Mouse (Mus musculus) stomach, embryonic 14.5 days (tissue): ENCODE results near the gene St8sia2. TPM values are rescaled to one million over a fixed set of nuclear protein-coding genes. Genes with fewer than 3 reads are reported as not detected.

ENCODE experiments used
- ATAC-seq: fragments of 200-750 bp; cut with Nextera tagmentation; 2 replicates; pipeline ENCODE4 v1.8.0; 2017; ENCODE audit warnings: low read depth, moderate TSS enrichment; ENCODE audit not compliant: insufficient number of reproducible peaks, insufficient read depth, low FRiP score
- H3K27ac ChIP-seq: fragments of 300-500 bp; sonication (generic); 2 replicates; pipeline ENCODE4 v1.5.1; 2014; ENCODE audit warnings: mild to moderate bottlenecking, low read length, moderate library complexity, mixed read lengths
- H3K27me3 ChIP-seq: fragments of 300-500 bp; sonication (generic); 2 replicates; pipeline ENCODE4 v1.6.1; 2014; ENCODE audit warnings: low read length, control low read depth, mixed read lengths; ENCODE audit not compliant: control insufficient read depth, insufficient read depth
- H3K36me3 ChIP-seq: fragments of 300-500 bp; sonication (generic); 2 replicates; pipeline ENCODE4 v1.6.1; 2014; ENCODE audit warnings: mild to moderate bottlenecking, control low read depth, low read length, moderate library complexity, mixed read lengths; ENCODE audit not compliant: control insufficient read depth, insufficient read depth
- H3K4me1 ChIP-seq: fragments of 300-500 bp; sonication (generic); 2 replicates; pipeline ENCODE4 v1.6.1; 2014; ENCODE audit warnings: low read length, control low read depth, mixed read lengths; ENCODE audit not compliant: control insufficient read depth, insufficient read depth
- H3K4me2 ChIP-seq: fragments of 300-500 bp; sonication (generic); replicated peaks from 2 replicates; pipeline ENCODE4 v1.6.1; 2014; ENCODE audit warnings: low read depth, low read length, control low read depth
- H3K4me3 ChIP-seq: fragments of 300-500 bp; sonication (generic); 2 replicates; pipeline ENCODE4 v1.5.1; 2014; ENCODE audit warnings: low read depth, low read length, control low read depth
- H3K9ac ChIP-seq: fragments of 300-500 bp; sonication (generic); replicated peaks from 2 replicates; pipeline ENCODE4 v1.6.1; 2014; ENCODE audit warnings: low read depth, mild to moderate bottlenecking, control low read depth, low read length, moderate library complexity, mixed read lengths
- H3K9me3 ChIP-seq: fragments of 300-500 bp; sonication (generic); 2 replicates; pipeline ENCODE4 v1.6.1; 2016; ENCODE audit warnings: low read depth, low read length, control low read depth; ENCODE audit not compliant: control insufficient read depth
- WGBS: fragments of 180-500 bp; shearing (Covaris S2); extraction: QIAGEN DNeasy Blood & Tissue Kit; methylation state at CpG from one replicate; pipeline ENCODE4 v1.1.7; 2014; 5-methylcytosine and 5-hydroxymethylcytosine counted together
- polyA plus RNA-seq: library from polyadenylated mRNA; unstranded; fragments of >200 nt; fragmentation: Nextera tagmentation; extraction: Ambion mirVana; gene quantifications from 2 replicates; pipeline ENCODE4 v1.2.1, GENCODE M21; 2014

St8sia2 gene
- polyA plus RNA-seq = 16.0 and 17.6 TPM in 2 replicates

GRCm38 (mm10) chr7:74013601-74014175 lies at the start of gene St8sia2:
Gene St8sia2, minus strand, starts transcription at chr7:74013690.
- Histone ChIP-seq H3K9ac (peak within 1 kb of the TSS; percentile 67), H3K4me3 (peak within 1 kb of the TSS; percentile 91), H3K9me3 (no peaks in the 10 kb centered on the region), H3K27me3 (0 out of 2 replicates have a peak, but pooled peaks cover 3% of the 10 kb centered on the region), H3K27ac (peak within 1 kb of the TSS; percentile 72), H3K4me1 (0 out of 2 replicates have a peak, but pooled peaks cover 4% of the 10 kb centered on the region), H3K36me3 (no peaks in the 10 kb centered on the region), H3K4me2 (peak within 1 kb of the TSS; percentile 68)
- ATAC-seq = peak; percentile 81
- under 1% methylated on average over 39 of the region's 42 CpGs for WGBS

- Histone ChIP-seq H3K4me3 (no peak overlapping the region), H3K36me3 (no peaks in the 10 kb centered on the region), H3K9ac (no peak overlapping the region), H3K4me1 (peaks cover 3% of the 10 kb centered on the region; the same call in 1 of the 2 replicates), H3K27me3 (no peaks in the 10 kb centered on the region), H3K27ac (no peak overlapping the region), H3K9me3 (no peaks in the 10 kb centered on the region), H3K4me2 (no peak overlapping the region)
- WGBS = 85% methylated on average over 6 of the region's 6 CpGs
- ATAC-seq = no peak
These were observed 47.6 kb upstream of the St8sia2 start for GRCm38 (mm10) chr7:74061076-74061475.

GRCm38 (mm10) chr7:74060306-74060946 lies 46.9 kb upstream of the St8sia2 start:
- Histone ChIP-seq H3K4me3 (no peak overlapping the region), H3K9me3 (no peaks in the 10 kb centered on the region), H3K36me3 (no peaks in the 10 kb centered on the region), H3K4me1 (peaks cover 3% of the 10 kb centered on the region; the same call in 1 of the 2 replicates), H3K4me2 (no peak overlapping the region), H3K27ac (no peak overlapping the region), H3K9ac (no peak overlapping the region), H3K27me3 (no peaks in the 10 kb centered on the region)
- 87% methylated on average over 3 of the region's 3 CpGs for WGBS
- ATAC-seq = no peak

GRCm38 (mm10) chr7:74059684-74060083 lies 46.2 kb upstream of the St8sia2 start:
- Histone ChIP-seq H3K4me3 (no peak overlapping the region), H3K4me1 (peaks cover 3% of the 10 kb centered on the region; the same call in 1 of the 2 replicates), H3K9ac (no peak overlapping the region), H3K36me3 (no peaks in the 10 kb centered on the region), H3K27me3 (no peaks in the 10 kb centered on the region), H3K4me2 (no peak overlapping the region), H3K9me3 (no peaks in the 10 kb centered on the region), H3K27ac (no peak overlapping the region)
- no peak for ATAC-seq
- WGBS = 84% methylated on average over 3 of the region's 3 CpGs

- no peaks in the 10 kb centered on the region for H3K27me3 ChIP-seq
- no peaks in the 10 kb centered on the region for H3K36me3 ChIP-seq
- no peak overlapping the region for H3K4me3 ChIP-seq
- H3K9ac ChIP-seq = no peak overlapping the region
- ATAC-seq = no peak
- H3K27ac ChIP-seq = no peak overlapping the region
- H3K4me2 ChIP-seq = no peak overlapping the region
- no peaks in the 10 kb centered on the region for H3K9me3 ChIP-seq
- 95% methylated on average over 3 of the region's 3 CpGs for WGBS
- peaks cover 3% of the 10 kb centered on the region; the same call in 1 of the 2 replicates for H3K4me1 ChIP-seq
These were observed 42.3 kb upstream of the St8sia2 start for GRCm38 (mm10) chr7:74055753-74056152.

- no peak overlapping the region for H3K9ac ChIP-seq
- no peaks in the 10 kb centered on the region for H3K27me3 ChIP-seq
- no peak overlapping the region for H3K4me2 ChIP-seq
- H3K4me1 ChIP-seq = no peaks in the 10 kb centered on the region
- no peak overlapping the region for H3K4me3 ChIP-seq
- no peak for ATAC-seq
- H3K27ac ChIP-seq = no peak overlapping the region
- WGBS = 77% methylated on average over 2 of the region's 2 CpGs
- no peaks in the 10 kb centered on the region for H3K9me3 ChIP-seq
- no peaks in the 10 kb centered on the region for H3K36me3 ChIP-seq
These were observed 34.1 kb upstream of the St8sia2 start for GRCm38 (mm10) chr7:74047591-74047990.

GRCm38 (mm10) chr7:74045166-74045957 lies 31.9 kb upstream of the St8sia2 start:
- Histone ChIP-seq H3K4me3 (no peak overlapping the region), H3K9ac (no peak overlapping the region), H3K36me3 (no peaks in the 10 kb centered on the region), H3K4me2 (no peak overlapping the region), H3K9me3 (no peaks in the 10 kb centered on the region), H3K4me1 (no peaks in the 10 kb centered on the region), H3K27ac (no peak overlapping the region), H3K27me3 (no peaks in the 10 kb centered on the region)
- ATAC-seq = no peak
- WGBS = 84% methylated on average over 8 of the region's 8 CpGs

GRCm38 (mm10) chr7:74043562-74044138 lies 30.2 kb upstream of the St8sia2 start:
- Histone ChIP-seq H3K4me2 (no peak overlapping the region), H3K9me3 (no peaks in the 10 kb centered on the region), H3K27ac (no peak overlapping the region), H3K4me1 (no peaks in the 10 kb centered on the region), H3K27me3 (no peaks in the 10 kb centered on the region), H3K4me3 (no peak overlapping the region), H3K9ac (no peak overlapping the region), H3K36me3 (no peaks in the 10 kb centered on the region)
- WGBS = 54% methylated on average over 13 of the region's 13 CpGs
- ATAC-seq = peak; percentile 18; the same call in 1 of the 2 replicates
